Mouse (Mus musculus) T-helper 2 cell (primary cell): ENCODE data around the gene Sfmbt2.

Experiments used
- in situ Hi-C: fragments of 300-600 bp; cut with MboI, MseI; formaldehyde crosslinking; loops from one replicate; pipeline ENCODE4 v1.15.1; 2025; ENCODE audit warnings: high pct_unique_total_duplicates

The Sfmbt2 gene

DNA sequence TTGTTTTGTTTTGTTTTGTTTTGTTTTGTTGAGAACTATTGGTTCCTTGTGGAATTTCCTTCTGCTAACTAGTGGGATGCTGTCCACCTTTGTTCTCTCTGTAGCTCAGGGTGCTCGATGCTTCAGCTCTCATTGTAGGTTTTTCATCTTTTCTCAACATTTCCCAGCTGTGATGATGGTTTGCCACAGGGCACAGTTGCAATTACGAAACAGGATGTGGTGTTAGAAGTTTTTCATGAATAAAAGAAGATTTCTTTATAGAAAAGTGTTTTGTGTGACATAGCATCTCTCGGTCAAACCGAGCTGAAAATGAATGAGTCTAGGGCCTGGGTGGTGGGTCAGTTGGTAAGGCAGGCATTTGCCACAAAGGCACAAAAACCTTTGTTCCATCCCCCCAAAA, 171.5 kb downstream of the Sfmbt2 start:
- in situ Hi-C loops, result no loop called here

DNA sequence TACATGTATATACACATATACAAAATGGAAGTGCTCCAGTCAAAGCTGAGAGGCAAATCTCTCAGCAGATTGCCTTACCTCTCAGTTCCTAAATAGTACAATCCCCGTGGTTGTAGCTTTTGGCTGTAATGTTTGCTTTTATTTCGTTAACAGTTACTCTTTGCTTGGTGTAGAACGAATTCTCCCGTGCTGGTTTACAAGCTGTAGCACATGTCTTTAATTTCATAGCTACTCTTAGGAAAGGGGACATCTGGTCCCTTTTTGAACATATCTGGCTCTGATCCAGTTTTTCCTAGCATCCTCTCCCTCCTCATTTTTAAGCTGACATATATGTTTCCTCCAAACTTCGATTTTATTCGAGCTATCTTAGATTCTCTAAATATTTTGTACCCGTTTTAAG, 172.1 kb downstream of the Sfmbt2 start:
- in situ Hi-C loops, result no loop called here

- in situ Hi-C loops, result loop anchor here (10.0 kb wide), 1 partner anchor 686 kb away; no protein-coding TSS in a partner anchor
Measured at GRCm38 (mm10) chr2:10558816-10559215, 188.5 kb downstream of the Sfmbt2 start.

DNA sequence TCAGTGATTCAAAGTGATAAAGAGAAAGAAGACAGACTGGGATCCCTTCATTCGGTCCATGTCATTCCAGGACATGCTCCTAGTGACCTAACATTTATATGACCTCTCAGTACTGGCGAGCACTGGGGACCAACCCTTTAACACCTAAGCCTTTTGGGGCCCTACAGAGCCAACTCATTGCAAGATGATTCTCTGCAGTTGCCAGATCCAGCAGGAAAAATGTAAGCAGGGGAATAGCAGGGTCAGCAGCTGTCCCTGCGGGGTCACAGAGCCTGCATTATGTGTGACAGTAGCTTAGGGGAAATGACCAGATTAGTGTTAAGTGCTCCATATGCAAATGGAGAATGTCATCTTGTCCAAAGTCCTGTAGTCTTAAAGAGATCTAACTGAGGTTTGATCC, 195.2 kb downstream of the Sfmbt2 start:
- in situ Hi-C loops, result no loop called here

DNA sequence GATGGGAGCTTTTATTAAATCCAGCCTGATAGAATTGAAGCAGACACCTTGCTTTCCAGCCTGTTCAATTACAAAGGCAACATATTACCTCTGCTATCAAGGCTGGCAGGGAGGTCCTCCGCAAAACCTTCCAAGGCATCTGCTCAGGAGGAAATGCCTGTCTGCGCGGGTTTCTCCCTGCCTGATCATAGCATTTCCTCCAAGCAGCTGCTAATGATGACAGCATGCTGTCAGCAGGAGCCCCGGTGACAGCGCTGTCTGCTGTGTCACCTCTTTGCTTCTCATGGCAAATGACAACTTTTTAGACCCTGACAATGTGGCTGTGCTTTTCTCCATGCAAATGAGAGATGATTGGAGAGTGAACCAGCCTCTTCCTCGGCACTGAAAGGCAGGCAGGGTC, 199.1 kb downstream of the Sfmbt2 start:
- in situ Hi-C loops, result no loop called here

GRCm38 (mm10) chr2:10572311-10572710, 202.0 kb downstream of the Sfmbt2 start:
- in situ Hi-C loops, result no loop called here

- in situ Hi-C loops, result no loop called here
Measured at GRCm38 (mm10) chr2:10575962-10576740, 205.8 kb downstream of the Sfmbt2 start.

GRCm38 (mm10) chr2:10582673-10583072, 212.4 kb downstream of the Sfmbt2 start:
- in situ Hi-C loops, result no loop called here

- in situ Hi-C loops, result no loop called here
Measured at GRCm38 (mm10) chr2:10583103-10583502, 212.8 kb downstream of the Sfmbt2 start.

DNA sequence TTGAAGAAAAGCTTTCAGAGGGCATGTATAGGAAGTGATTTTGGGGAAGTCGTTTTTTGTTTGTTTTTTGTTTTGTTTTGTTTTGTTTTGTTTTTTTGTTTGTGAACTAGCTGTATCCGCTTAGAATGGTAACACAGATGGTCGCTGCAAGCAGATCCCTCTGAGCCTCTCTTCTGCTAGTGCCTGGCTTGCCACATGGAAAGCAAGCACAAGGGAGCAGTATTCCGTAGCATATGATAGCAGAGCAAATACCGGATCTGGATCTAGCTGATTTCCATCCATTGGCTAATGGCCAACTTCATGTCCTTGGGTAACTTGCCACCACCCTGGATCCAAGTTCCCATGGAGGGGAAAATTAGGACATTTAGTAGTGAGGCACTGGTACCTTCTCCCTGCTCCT, 221.0 kb downstream of the Sfmbt2 start:
- in situ Hi-C loops, result no loop called here

DNA sequence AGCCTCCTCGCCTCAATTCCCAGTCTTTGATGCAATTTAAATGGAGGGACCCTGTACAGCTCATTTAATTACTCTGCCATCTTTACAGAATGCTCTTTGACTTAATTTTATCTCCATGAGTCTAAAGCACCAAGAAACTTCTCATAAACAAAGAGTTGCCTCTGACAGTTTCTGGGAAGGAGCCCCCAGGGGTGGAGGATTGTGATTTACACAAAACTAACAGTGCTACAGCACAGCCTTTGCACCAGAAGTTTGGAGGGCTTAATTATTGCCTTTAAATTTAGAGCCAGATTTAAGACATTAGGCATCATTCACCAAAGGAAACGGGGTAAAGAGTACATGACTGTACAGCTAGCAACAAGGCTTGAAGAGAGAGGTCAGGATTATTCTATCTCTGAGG, 245.2 kb downstream of the Sfmbt2 start:
- in situ Hi-C loops, result no loop called here
